Mouse (Mus musculus) myocyte (in vitro differentiated cells): ENCODE measurements around the gene Osbpl3.

Source experiments
- CEBPB ChIP-seq: IDR thresholded peaks from 2 replicates; pipeline ENCODE4 v1.6.1; 2011; ENCODE audit warnings: mild to moderate bottlenecking, moderate library complexity; ENCODE audit not compliant: poor library complexity, insufficient read depth, severe bottlenecking
- MAX ChIP-seq: IDR thresholded peaks from one replicate; pipeline ENCODE4 v1.6.1; 2011; ENCODE audit warnings: low read depth, mild to moderate bottlenecking, control low read depth
- MYOD1 ChIP-seq, 3 experiments: IDR thresholded peaks; one replicate each; pipeline ENCODE4 v1.6.1; 2011; ENCODE audit warnings: control low read depth in 2 of 3, low read depth in 2 of 3, mild to moderate bottlenecking in 2 of 3, moderate library complexity in 1 of 3; ENCODE audit not compliant: insufficient read length in 2 of 3, control insufficient read depth in 1 of 3
- MYOG ChIP-seq, 3 experiments: IDR thresholded peaks; one replicate each; pipeline ENCODE4 v1.6.1; 2011; ENCODE audit warnings: control low read depth in 2 of 3, low read depth in 2 of 3, mild to moderate bottlenecking in 2 of 3; ENCODE audit not compliant: insufficient read length in 2 of 3, control insufficient read depth in 1 of 3, insufficient read depth in 1 of 3
- POLR2A ChIP-seq: IDR thresholded peaks from one replicate; pipeline ENCODE4 v1.6.1; 2011; ENCODE audit warnings: low read depth, mild to moderate bottlenecking, control low read depth, moderate library complexity; ENCODE audit not compliant: insufficient read length
- POLR2AphosphoS2 ChIP-seq: IDR thresholded peaks from one replicate; pipeline ENCODE4 v1.6.1; 2011; ENCODE audit warnings: low read depth, control low read depth; ENCODE audit not compliant: insufficient read length
- REST ChIP-seq: IDR thresholded peaks from one replicate; pipeline ENCODE4 v1.6.1; 2011; ENCODE audit warnings: mild to moderate bottlenecking, control low read depth, moderate library complexity; ENCODE audit not compliant: insufficient read depth, insufficient read length
- TCF12 ChIP-seq: IDR thresholded peaks from one replicate; pipeline ENCODE4 v1.6.1; 2011; ENCODE audit warnings: mild to moderate bottlenecking, control low read depth; ENCODE audit not compliant: poor library complexity, insufficient read depth, severe bottlenecking
- USF1 ChIP-seq: IDR thresholded peaks from one replicate; pipeline ENCODE4 v1.6.1; 2011; ENCODE audit warnings: low read depth, mild to moderate bottlenecking, control low read depth, moderate library complexity

GRCm38 (mm10) chr6:50461585-50461984, 5.6 kb upstream of the Osbpl3 start:
- TF ChIP-seq CEBPB = no peak
- TF ChIP-seq TCF12 = no peak
- TF ChIP-seq POLR2A = no peak
- TF ChIP-seq REST = no peak
- TF ChIP-seq MYOG (IDR thresholded peaks at IDR 0.05; ENCODE audit: control insufficient read depth in 1 of 3, insufficient read depth in 1 of 3, insufficient read length in 2 of 3, low read depth in 2 of 3) = no peak
- no peak for TF ChIP-seq POLR2AphosphoS2
- TF ChIP-seq USF1 = no peak
- no peak for TF ChIP-seq MAX
- no peak for TF ChIP-seq MYOD1 (IDR thresholded peaks at IDR 0.05; ENCODE audit: control insufficient read depth in 1 of 3, insufficient read length in 2 of 3, low read depth in 2 of 3)
